Mouse (Mus musculus) lung, postnatal 36 days (tissue): ENCODE measurements around the gene Olfr351.

Source experiments
- DNase-seq: peaks from one replicate; pipeline ENCODE4 v3.0.0; 2022; ENCODE audit warnings: mixed read lengths

The Olfr351 gene

GRCm38 (mm10) chr2:36862560-36862959 is at the start of gene Olfr351:
Gene Olfr351, minus strand, starts transcription at chr2:36862660.
- no peak for DNase-seq

DNA sequence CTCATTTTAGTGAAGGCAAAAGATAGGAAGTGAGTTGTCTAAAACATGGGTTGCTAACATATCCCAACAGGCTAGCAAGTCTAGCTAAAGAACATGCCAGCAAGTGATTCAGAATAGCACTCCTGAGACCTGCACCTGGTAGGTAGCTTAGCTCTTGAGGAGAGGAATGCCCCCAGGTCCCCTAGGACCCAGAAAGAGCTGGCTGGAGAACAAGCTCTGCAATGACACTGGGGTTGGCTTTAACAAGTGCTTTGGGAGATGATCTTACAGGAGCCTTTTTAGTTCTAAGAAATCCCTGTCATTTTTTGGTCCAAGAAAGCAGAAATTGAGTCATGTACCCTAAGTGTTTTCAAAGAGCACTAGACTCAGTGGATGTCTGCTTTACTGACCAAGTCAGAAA is 42.9 kb upstream of the Olfr351 start, which contains the start of gene Olfr354:
Gene Olfr354, plus strand, starts transcription at position 301 of the 400 bp plus-strand sequence.
- no peak for DNase-seq

DNA sequence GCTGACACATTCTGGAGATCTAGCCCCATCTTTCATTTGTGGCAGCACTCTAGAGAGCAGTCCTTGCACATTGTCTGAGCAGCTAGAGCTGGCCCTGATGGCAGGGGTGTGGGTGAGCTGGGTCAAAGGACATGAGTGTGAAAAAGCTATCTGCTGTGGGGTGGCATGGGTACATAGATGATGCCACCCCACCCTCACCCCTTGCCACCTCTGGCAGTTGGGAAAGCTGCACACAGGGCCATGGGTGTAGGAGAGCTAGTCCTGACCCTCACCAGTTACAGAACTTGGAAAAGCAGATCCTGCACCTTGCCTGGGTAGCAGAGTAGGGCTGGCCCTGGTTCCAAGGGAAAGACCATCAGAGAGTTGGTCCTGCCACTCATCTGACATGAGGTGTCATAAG is 34.7 kb upstream of the Olfr351 start:
- no peak for DNase-seq

- DNase-seq: no peak
These were observed 30.4 kb upstream of the Olfr351 start, which contains the start of gene Olfr353 for GRCm38 (mm10) chr2:36892836-36893235. Gene Olfr353, minus strand, starts transcription at chr2:36892936.

DNA sequence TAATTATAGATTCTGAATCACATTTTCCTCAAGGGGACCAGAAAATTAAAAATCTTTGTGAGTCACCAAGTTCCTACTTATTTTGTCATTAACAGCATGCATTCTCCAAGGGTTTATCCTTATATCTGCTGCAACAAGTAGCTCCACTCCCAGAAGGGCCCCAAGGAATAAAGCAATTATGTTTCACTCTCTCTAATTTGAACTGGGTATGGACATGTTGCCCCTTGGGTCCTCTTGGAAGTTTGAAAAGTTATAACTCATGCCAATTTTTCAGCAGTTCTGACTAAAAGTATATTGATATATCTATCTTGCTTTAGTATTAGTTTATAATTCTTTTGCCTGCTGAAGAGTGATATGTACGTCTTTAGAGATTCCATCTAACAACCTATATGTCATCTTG is 5.7 kb upstream of the Olfr351 start, which contains the start of gene Olfr352:
Gene Olfr352, plus strand, starts transcription at position 301 of the 400 bp plus-strand sequence.
- no peak for DNase-seq

GRCm38 (mm10) chr2:36846010-36846409 is 16.4 kb downstream of the Olfr351 start, which contains the start of gene Olfr350:
Gene Olfr350, plus strand, starts transcription at chr2:36846310.
- no peak for DNase-seq

GRCm38 (mm10) chr2:36816932-36817331 is 45.5 kb downstream of the Olfr351 start, which contains the start of gene Olfr3:
Gene Olfr3, minus strand, starts transcription at chr2:36817032.
- no peak for DNase-seq
